Mouse (Mus musculus) G1E (cell line): ENCODE measurements around the gene Emc6.

Experiments used
- CTCF ChIP-seq: IDR thresholded peaks from 2 replicates; pipeline ENCODE4 v1.5.1; 2012; ENCODE audit warnings: low read depth, low read length, inconsistent platforms, mixed read lengths
- GATA1 ChIP-seq: IDR thresholded peaks from 2 replicates; pipeline ENCODE4 v1.6.1; 2012; ENCODE audit warnings: borderline replicate concordance, low read length, inconsistent platforms, mixed read lengths

- TF ChIP-seq GATA1: no peak
- no peak for TF ChIP-seq CTCF
These were observed 651 bp downstream of the Emc6 start for GRCm38 (mm10) chr11:73176186-73176585.
